Mouse (Mus musculus): ENCODE measurements around the gene Zfp563. TPM values are rescaled to one million over a fixed set of nuclear protein-coding genes. Genes with fewer than 3 reads are reported as not detected.

Zfp563 gene
- 9.8 and 10.0 TPM in 2 replicates for polyA plus RNA-seq (2015; fragmentation: Nextera tagmentation; extraction: Ambion mirVana)

DNA sequence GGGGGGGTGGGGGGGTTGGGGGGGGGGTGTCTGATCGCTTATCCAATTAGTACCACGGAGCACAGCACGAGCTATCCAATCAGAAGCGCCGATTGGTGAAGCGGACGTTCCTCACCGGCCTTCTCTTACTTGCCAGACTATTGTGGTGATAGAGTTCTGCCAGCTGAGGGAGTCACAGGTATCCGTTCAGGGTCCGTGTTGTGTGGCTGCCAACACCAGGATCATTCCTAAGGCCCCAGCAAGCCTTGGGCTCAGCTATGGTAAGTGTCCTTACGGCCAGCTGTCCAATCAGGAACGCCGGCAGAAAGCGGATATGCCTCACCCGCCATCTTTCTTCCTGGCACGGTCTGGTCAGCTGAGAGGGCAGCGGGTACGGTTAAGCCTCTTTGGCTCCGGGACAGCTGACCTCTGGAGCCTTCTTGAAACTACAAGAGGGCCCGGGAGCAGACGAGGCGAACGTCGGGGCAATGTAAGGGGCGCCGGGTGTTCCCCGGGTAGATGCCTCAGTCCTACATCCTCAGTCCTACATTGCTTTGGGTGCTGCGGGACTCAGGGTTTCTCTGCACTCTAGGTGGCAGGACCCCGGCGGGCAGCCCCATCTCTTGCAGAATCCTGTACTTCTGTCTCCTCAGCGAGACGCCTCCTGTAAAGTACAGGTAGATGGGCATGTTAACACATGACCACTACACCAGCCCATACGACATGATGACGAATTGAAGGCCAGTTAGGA is at the start of gene Zfp563:
Zfp563 (plus strand) TSS at position 91 of the 730 bp plus-strand sequence.
- peak within 1 kb of the TSS; percentile 41 for H3K9ac ChIP-seq
- H3K4me2 ChIP-seq: peak within 1 kb of the TSS; percentile 54
- H3K27me3 ChIP-seq: no peaks in the 10 kb centered on the region
- H3K36me3 ChIP-seq: no peaks in the 10 kb centered on the region
- 3% methylated on average over 34 of the region's 34 CpGs for WGBS
- peak within 1 kb of the TSS; percentile 59 for H3K4me3 ChIP-seq
- no peaks in the 10 kb centered on the region for H3K9me3 ChIP-seq
- H3K27ac ChIP-seq: peak within 1 kb of the TSS; percentile 91
- ATAC-seq (ENCODE audit: insufficient number of reproducible peaks, low FRiP score, low TSS enrichment, low read depth): peak; percentile 93
- peaks cover 7% of the 10 kb centered on the region for H3K4me1 ChIP-seq

DNA sequence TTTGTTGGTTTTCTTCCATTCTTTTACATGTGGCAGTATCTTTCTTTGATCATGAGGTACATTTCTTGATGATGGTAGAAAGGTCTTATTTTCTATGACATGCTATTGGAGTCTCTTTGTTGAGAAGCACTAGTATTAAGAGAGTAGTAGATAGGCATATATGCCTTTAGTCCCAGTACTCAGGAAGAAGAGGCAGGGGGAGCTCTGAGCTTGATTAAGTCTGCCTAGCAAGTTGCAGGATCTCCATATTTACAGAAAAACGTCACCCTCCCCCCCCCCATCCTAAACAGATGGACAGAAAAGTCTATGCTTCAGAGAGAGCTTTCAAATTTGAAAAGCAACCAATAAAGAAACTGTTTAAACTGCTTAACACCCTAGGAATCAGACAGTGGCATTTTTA is 30.3 kb upstream of the Zfp563 start:
- Histone ChIP-seq H3K36me3 (no peaks in the 10 kb centered on the region), H3K4me2 (no peak overlapping the region), H3K27me3 (no peaks in the 10 kb centered on the region), H3K27ac (no peak overlapping the region), H3K4me1 (no peaks in the 10 kb centered on the region), H3K9me3 (no peaks in the 10 kb centered on the region), H3K9ac (no peak overlapping the region), H3K4me3 (no peak overlapping the region)
- 10% methylated on average over 1 of the region's 1 CpGs for WGBS
- no peak for ATAC-seq (ENCODE audit: insufficient number of reproducible peaks, low FRiP score, low TSS enrichment, low read depth)

DNA sequence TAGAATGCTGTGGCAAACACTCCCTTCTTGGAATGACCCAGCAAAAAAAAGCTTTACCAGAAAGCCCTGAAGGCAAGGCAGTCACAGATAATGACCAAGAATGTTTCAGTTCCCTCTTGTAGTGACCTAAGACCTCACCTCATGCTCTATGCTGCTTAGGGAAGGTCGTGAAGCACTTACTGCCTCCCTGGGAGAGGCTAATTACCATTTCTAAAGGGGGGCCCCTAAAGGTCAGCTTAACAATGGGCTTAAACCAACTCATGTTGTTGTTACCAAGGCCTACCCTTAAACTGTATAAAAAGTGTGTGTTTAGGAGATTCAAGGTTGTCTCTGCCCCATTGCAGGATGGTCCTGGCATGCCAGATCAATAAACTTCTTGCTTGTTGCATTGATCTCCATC is 26.1 kb upstream of the Zfp563 start:
- H3K9me3 ChIP-seq: no peaks in the 10 kb centered on the region
- H3K9ac ChIP-seq: no peak overlapping the region
- no peak overlapping the region for H3K4me2 ChIP-seq
- no peak overlapping the region for H3K4me3 ChIP-seq
- no peak overlapping the region for H3K27ac ChIP-seq
- no peaks in the 10 kb centered on the region for H3K36me3 ChIP-seq
- 0% methylated on average over 1 of the region's 1 CpGs for WGBS
- H3K27me3 ChIP-seq: no peaks in the 10 kb centered on the region
- H3K4me1 ChIP-seq: no peaks in the 10 kb centered on the region
- no peak for ATAC-seq (ENCODE audit: insufficient number of reproducible peaks, low FRiP score, low TSS enrichment, low read depth)

DNA sequence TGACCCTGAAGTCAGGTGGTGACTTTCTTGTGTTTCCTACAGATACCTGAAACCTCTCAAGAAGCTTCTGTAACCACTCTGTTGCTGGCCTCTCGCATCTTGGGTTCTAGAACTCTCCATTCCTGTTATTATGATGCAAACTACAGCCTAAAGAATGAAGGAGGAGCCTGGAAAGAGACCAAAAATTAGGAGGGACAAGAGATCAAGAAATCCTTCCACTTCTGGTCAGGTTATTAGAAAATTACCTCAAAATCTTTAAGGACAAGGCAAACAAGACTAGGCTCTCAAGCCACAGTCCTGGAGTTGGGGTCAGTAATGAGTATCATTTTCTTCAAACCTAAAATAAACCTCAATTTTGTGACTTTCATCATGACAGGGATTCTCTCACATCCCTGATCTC is 21.2 kb upstream of the Zfp563 start, which contains the start of gene 4921501E09Rik:
4921501E09Rik (minus strand) TSS at position 101 of the 400 bp plus-strand sequence.
- Histone ChIP-seq H3K9me3 (no peaks in the 10 kb centered on the region), H3K4me1 (no peaks in the 10 kb centered on the region), H3K27me3 (no peaks in the 10 kb centered on the region), H3K36me3 (no peaks in the 10 kb centered on the region), H3K9ac (no peak within 1 kb of the TSS), H3K27ac (no peak within 1 kb of the TSS), H3K4me3 (no peak within 1 kb of the TSS), H3K4me2 (no peak within 1 kb of the TSS)
- no peak for ATAC-seq (ENCODE audit: insufficient number of reproducible peaks, low FRiP score, low TSS enrichment, low read depth)
- WGBS: 41% methylated on average over 1 of the region's 1 CpGs

DNA sequence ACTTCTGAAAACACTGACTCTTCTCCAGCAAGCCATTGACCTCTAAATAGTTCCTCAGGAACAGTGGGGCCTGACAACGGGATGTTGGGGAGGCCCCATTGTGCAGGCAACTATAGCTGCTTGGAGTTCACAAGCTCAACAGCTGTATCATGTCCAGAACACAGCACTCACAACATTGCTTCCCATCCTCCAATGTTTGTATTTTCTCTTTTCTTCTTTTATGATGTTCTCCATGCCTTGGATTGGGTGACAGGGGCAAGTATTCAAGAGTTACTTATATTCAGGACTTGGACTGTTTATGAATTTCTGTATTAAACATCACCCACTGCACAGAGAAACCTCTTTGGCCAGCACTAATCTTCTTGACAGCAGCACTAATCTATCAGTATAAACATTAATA is 2.5 kb downstream of the Zfp563 start:
- 95% methylated on average over 1 of the region's 1 CpGs for WGBS
- no peak overlapping the region for H3K27ac ChIP-seq

DNA sequence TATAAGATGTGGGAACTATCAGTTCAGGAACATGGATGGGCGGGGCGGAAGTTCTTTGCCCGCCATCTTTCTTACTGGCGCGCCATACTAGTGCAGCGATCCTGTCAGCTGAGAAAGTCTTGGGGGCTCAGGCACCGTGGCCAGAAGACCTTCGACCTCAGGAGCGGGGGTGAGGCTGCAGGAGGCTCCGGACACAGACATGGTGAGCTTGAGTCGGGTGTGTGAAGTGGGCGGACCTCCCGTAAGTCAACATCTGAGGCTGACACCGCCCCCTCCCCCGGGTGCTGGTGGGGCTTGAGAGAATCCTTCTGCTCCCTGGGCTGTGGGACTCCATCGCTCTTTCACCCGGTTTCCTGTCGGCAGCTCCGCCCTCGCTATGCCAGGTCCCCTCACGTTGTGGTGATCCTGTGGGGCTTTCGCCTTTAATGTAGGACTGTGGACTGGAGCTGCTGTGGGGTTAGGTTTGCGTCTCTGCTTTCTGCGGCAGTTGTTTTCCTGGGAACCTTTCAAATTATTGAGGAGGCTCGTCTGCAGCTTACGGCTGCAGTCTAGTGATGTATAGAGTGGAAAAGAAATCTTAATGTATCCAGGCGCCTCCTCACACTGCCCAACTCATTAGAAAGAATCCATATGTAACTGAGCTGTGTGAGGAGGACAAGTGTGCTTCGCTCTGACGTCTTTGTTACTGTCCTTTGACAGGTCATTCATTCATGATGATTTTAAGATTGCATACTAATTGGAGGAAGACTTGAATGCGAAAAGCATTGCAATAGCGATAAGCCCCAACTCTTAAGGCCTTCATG is 3.5 kb downstream of the Zfp563 start:
- Histone ChIP-seq H3K4me2 (peak overlapping the region; percentile 58), H3K27me3 (no peaks in the 10 kb centered on the region), H3K4me1 (peaks cover 7% of the 10 kb centered on the region), H3K9me3 (no peaks in the 10 kb centered on the region), H3K4me3 (peak overlapping the region; percentile 69), H3K9ac (peak overlapping the region; percentile 46), H3K27ac (peak overlapping the region; percentile 87), H3K36me3 (no peaks in the 10 kb centered on the region)
- peak; percentile 40; the same call in 1 of the 2 replicates for ATAC-seq (ENCODE audit: insufficient number of reproducible peaks, low FRiP score, low TSS enrichment, low read depth)
- 2% methylated on average over 31 of the region's 31 CpGs for WGBS

More for the DNA sequence above, 2.5 kb downstream of the Zfp563 start:
- Histone ChIP-seq H3K36me3 (no peaks in the 10 kb centered on the region), H3K9ac (no peak overlapping the region), H3K4me3 (no peak overlapping the region), H3K4me1 (peaks cover 7% of the 10 kb centered on the region), H3K9me3 (no peaks in the 10 kb centered on the region), H3K27me3 (no peaks in the 10 kb centered on the region), H3K4me2 (no peak overlapping the region)
- ATAC-seq (ENCODE audit: insufficient number of reproducible peaks, low FRiP score, low TSS enrichment, low read depth): no peak

DNA sequence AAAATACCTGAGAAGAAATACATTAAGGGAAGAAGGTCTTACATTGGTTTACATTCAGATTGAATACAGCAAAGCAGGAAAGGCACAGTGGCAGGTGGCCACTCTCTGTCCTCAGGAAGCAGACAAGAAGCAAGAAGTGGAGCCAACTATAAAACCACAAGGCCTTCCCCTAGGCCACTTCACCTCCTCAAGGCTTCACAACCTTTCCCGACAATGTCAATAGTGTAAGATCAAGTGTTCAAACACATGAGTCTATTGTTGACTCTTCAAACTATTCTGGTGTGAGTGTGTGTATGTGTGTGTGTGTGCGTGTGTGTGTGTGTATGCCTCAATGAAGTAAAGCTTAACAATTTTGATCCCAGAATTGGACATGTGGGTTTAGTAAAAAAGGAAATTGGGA is 8.3 kb downstream of the Zfp563 start:
- Histone ChIP-seq H3K4me1 (peaks cover 4% of the 10 kb centered on the region), H3K4me2 (no peak overlapping the region), H3K27me3 (no peaks in the 10 kb centered on the region), H3K4me3 (no peak overlapping the region), H3K36me3 (no peaks in the 10 kb centered on the region), H3K27ac (no peak overlapping the region), H3K9me3 (no peaks in the 10 kb centered on the region), H3K9ac (no peak overlapping the region)
- 93% methylated on average over 2 of the region's 2 CpGs for WGBS
- ATAC-seq (ENCODE audit: insufficient number of reproducible peaks, low FRiP score, low TSS enrichment, low read depth): no peak

DNA sequence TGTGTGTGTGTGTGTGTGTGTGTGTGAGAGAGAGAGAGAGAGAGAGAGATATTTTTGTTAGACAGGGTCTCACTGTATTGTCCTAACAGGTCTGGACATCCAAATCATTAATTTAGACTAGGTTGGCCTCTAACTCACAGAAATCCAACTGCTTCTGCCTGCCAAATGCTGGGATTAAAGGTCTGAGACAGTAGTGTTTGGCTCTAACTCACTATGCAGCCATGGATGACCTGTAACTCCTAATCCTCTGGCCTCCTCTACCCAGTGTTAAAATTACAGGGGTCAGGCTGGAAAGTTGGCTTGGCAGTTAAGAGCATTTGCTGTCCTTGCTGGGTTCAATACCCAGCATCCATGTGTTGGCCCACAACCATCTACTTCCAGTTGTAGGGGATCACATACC is 35.4 kb downstream of the Zfp563 start:
- no peaks in the 10 kb centered on the region for H3K36me3 ChIP-seq
- H3K9ac ChIP-seq: no peak overlapping the region
- H3K9me3 ChIP-seq: no peaks in the 10 kb centered on the region
- H3K27ac ChIP-seq: no peak overlapping the region
- H3K4me3 ChIP-seq: no peak overlapping the region
- no peaks in the 10 kb centered on the region for H3K27me3 ChIP-seq
- no peaks in the 10 kb centered on the region for H3K4me1 ChIP-seq
- H3K4me2 ChIP-seq: no peak overlapping the region
- no peak for ATAC-seq (ENCODE audit: insufficient number of reproducible peaks, low FRiP score, low TSS enrichment, low read depth)

DNA sequence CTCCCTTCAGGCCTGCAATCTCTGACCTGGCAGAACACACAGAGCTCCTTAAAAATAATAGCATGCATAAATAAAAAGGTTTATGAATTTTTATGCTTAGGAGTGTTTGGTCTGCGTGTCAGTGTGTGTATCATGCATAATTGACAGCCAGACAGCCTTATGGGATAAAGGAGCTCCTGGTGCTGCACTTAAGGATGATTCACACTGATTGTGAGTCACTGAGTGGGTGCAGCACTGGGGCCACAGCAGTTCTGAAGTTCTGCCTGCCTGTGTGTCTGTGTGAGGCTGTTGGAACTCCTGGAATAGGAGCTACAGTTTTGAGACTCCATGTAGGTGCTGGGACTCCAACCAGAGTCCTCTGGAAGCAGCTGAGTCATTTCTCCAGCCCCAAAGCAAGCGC is 37.1 kb downstream of the Zfp563 start:
- no peak overlapping the region for H3K9ac ChIP-seq
- 64% methylated on average over 2 of the region's 2 CpGs for WGBS
- H3K27ac ChIP-seq: no peak overlapping the region
- ATAC-seq (ENCODE audit: insufficient number of reproducible peaks, low FRiP score, low TSS enrichment, low read depth): no peak
- H3K27me3 ChIP-seq: no peaks in the 10 kb centered on the region
- H3K4me2 ChIP-seq: no peak overlapping the region
- H3K9me3 ChIP-seq: no peaks in the 10 kb centered on the region
- no peaks in the 10 kb centered on the region for H3K4me1 ChIP-seq
- no peaks in the 10 kb centered on the region for H3K36me3 ChIP-seq
- no peak overlapping the region for H3K4me3 ChIP-seq

DNA sequence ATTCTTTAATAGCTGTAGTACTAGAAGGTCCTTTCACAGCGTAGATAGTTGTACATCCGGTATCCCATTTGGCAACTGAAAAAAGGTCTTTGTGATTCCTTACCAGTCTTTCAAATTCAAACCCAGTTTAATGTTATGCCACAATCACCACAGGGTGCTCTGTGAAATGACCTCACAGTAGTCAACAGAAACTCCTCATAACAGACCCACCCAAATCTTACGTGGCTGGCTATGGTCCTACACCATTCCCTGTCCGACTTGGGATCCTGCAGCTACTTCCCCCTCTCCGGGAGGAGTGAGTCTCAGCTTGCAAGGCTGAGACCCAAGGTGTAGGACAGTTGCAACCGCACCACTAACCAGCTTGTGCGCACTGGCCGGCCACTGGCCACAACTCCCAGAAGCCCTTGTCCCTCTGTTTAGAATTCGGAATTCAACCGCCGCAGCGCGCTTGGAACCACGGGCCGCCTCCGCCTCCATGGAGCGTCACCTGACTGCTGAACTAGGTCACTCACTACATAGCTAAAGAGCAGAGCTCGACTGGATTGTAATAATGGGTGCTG is 50.2 kb downstream of the Zfp563 start, which contains the start of gene Morc2b:
Morc2b (minus strand) TSS at position 423 of the 560 bp plus-strand sequence.
- Histone ChIP-seq H3K27me3 (no peaks in the 10 kb centered on the region), H3K9me3 (no peaks in the 10 kb centered on the region), H3K4me1 (no peaks in the 10 kb centered on the region), H3K36me3 (no peaks in the 10 kb centered on the region), H3K4me3 (no peak within 1 kb of the TSS), H3K27ac (no peak within 1 kb of the TSS), H3K9ac (no peak within 1 kb of the TSS), H3K4me2 (no peak within 1 kb of the TSS)
- 71% methylated on average over 18 of the region's 18 CpGs for WGBS
- ATAC-seq (ENCODE audit: insufficient number of reproducible peaks, low FRiP score, low TSS enrichment, low read depth): no peak

All from limb, embryonic 15.5 days (tissue).